Mouse (Mus musculus) G1E (cell line): ENCODE measurements around the gene Osbpl10. TPM values are rescaled to one million over a fixed set of nuclear protein-coding genes. Genes with fewer than 3 reads are reported as not detected.

ENCODE experiments used
- ATAC-seq: 2 replicates; pipeline ENCODE4 v1.8.0; 2016; ENCODE audit warnings: mild to moderate bottlenecking; ENCODE audit not compliant: insufficient number of reproducible peaks, poor library complexity, low FRiP score, severe bottlenecking; ENCODE audit errors: extremely low read depth
- DNase-seq: peaks from one replicate; pipeline ENCODE4 v3.0.0; 2012; ENCODE audit warnings: low spot score
- H3K27me3 ChIP-seq: 2 replicates; pipeline ENCODE4 v1.6.1; 2012; ENCODE audit warnings: mild to moderate bottlenecking, low read length, inconsistent platforms; ENCODE audit not compliant: insufficient read depth
- H3K36me3 ChIP-seq: replicated peaks from 2 replicates; pipeline ENCODE3; 2012; ENCODE audit warnings: mild to moderate bottlenecking, inconsistent platforms
- H3K4me1 ChIP-seq: 2 replicates; pipeline ENCODE4 v1.6.1; 2012; ENCODE audit warnings: low read depth, low read length, inconsistent platforms, mixed read lengths; ENCODE audit not compliant: insufficient read depth
- H3K4me3 ChIP-seq: 2 replicates; pipeline ENCODE4 v1.5.1; 2012; ENCODE audit warnings: low read depth, mild to moderate bottlenecking, inconsistent platforms, low read length, moderate library complexity, mixed read lengths
- H3K9me3 ChIP-seq: replicated peaks from 2 replicates; pipeline ENCODE4 v1.6.1; 2012; ENCODE audit warnings: inconsistent platforms
- CTCF ChIP-seq: IDR thresholded peaks from 2 replicates; pipeline ENCODE4 v1.5.1; 2012; ENCODE audit warnings: low read depth, low read length, inconsistent platforms, mixed read lengths
- GATA1 ChIP-seq: IDR thresholded peaks from 2 replicates; pipeline ENCODE4 v1.6.1; 2012; ENCODE audit warnings: borderline replicate concordance, low read length, inconsistent platforms, mixed read lengths
- GATA2 ChIP-seq: IDR thresholded peaks from 2 replicates; pipeline ENCODE4 v1.6.1; 2012; ENCODE audit warnings: low read depth, low read length, inconsistent platforms, borderline replicate concordance
- POLR2AphosphoS5 ChIP-seq: IDR thresholded peaks from 2 replicates; pipeline ENCODE4 v1.6.1; 2012; ENCODE audit warnings: low read depth, low read length, inconsistent platforms; ENCODE audit not compliant: insufficient replicate concordance
- TAL1 ChIP-seq: conservative IDR thresholded peaks from 2 replicates; pipeline ENCODE4 v1.6.1; 2012; ENCODE audit warnings: low read depth, low read length, inconsistent platforms, mixed read lengths
- polyA plus RNA-seq: library from polyadenylated mRNA; stranded (reverse); fragments of >175 nt; gene quantifications from 2 replicates; pipeline ENCODE4 v1.2.3, GENCODE M21; 2012
- total RNA-seq, 2 experiments: library from RNA; stranded (forward) in 1 of 2; stranded (reverse) in 1 of 2; fragments of 200-1000 nt in 1 of 2; fragments of >200 nt in 1 of 2; fragmentation: Nextera tagmentation in 1 of 2; gene quantifications; 2 replicates each; pipeline ENCODE4 v1.2.3; 2014 to 2017

Gene Osbpl10
- total and polyA plus RNA-seq, 3 experiments: 0.05 TPM; not detected in 2

GRCm38 (mm10) chr9:115234561-115234960 lies 256.2 kb downstream of the Osbpl10 start:
- Histone ChIP-seq H3K9me3 (peaks cover 10% of the 10 kb centered on the region; the same call in 1 of the 2 replicates), H3K4me3 (no peak overlapping the region), H3K4me1 (peaks cover 11% of the 10 kb centered on the region), H3K36me3 (peaks cover 3% of the 10 kb centered on the region), H3K27me3 (no peaks in the 10 kb centered on the region)
- ATAC-seq (no peak), DNase-seq (no peak)
- TF ChIP-seq POLR2AphosphoS5: no peak

- ATAC-seq: no peak
- Histone ChIP-seq H3K4me3 (no peak overlapping the region), H3K4me1 (peaks cover 11% of the 10 kb centered on the region), H3K9me3 (0 out of 2 replicates have a peak, but pooled peaks cover under 1% of the 10 kb centered on the region), H3K36me3 (peaks cover 16% of the 10 kb centered on the region), H3K27me3 (no peaks in the 10 kb centered on the region)
- TF ChIP-seq TAL1: no peak
- TF ChIP-seq CTCF: no peak
- no peak for TF ChIP-seq GATA1
- DNase-seq: no peak
Observed at GRCm38 (mm10) chr9:115236352-115236841, 258.0 kb downstream of the Osbpl10 start.

GRCm38 (mm10) chr9:115237943-115238342 lies 259.6 kb downstream of the Osbpl10 start:
- H3K4me3 ChIP-seq: no peak overlapping the region
- H3K36me3 ChIP-seq: peaks cover 31% of the 10 kb centered on the region
- TF ChIP-seq TAL1: peak; percentile 42
- TF ChIP-seq POLR2AphosphoS5: no peak
- H3K4me1 ChIP-seq: peaks cover 11% of the 10 kb centered on the region
- DNase-seq (no peak), ATAC-seq (peak; percentile 61)
- H3K27me3 ChIP-seq: no peaks in the 10 kb centered on the region
- H3K9me3 ChIP-seq: no peaks in the 10 kb centered on the region

- Histone ChIP-seq H3K36me3 (peaks cover 51% of the 10 kb centered on the region), H3K4me3 (no peak overlapping the region), H3K9me3 (no peaks in the 10 kb centered on the region), H3K4me1 (peaks cover 11% of the 10 kb centered on the region), H3K27me3 (no peaks in the 10 kb centered on the region)
- no peak for TF ChIP-seq GATA1
- no peak for TF ChIP-seq CTCF
- no peak for TF ChIP-seq TAL1
- TF ChIP-seq POLR2AphosphoS5: no peak
- TF ChIP-seq GATA2: no peak
- ATAC-seq: no peak
- no peak for DNase-seq
Observed at GRCm38 (mm10) chr9:115239861-115240260, 261.5 kb downstream of the Osbpl10 start.

- DNase-seq (no peak), ATAC-seq (no peak)
- Histone ChIP-seq H3K4me1 (no peaks in the 10 kb centered on the region; the same call in 1 of the 2 replicates), H3K4me3 (no peak overlapping the region), H3K9me3 (no peaks in the 10 kb centered on the region), H3K36me3 (peaks cover 87% of the 10 kb centered on the region), H3K27me3 (no peaks in the 10 kb centered on the region)
- TF ChIP-seq TAL1 (no peak), GATA1 (no peak), CTCF (no peak), GATA2 (no peak), POLR2AphosphoS5 (no peak)
Observed at GRCm38 (mm10) chr9:115243630-115244029, 265.3 kb downstream of the Osbpl10 start.

- no peak for ATAC-seq
- DNase-seq: no peak
- TF ChIP-seq GATA2 (no peak), POLR2AphosphoS5 (no peak), CTCF (no peak), TAL1 (no peak), GATA1 (no peak)
- Histone ChIP-seq H3K36me3 (peaks cover 95% of the 10 kb centered on the region), H3K4me1 (no peaks in the 10 kb centered on the region; the same call in 1 of the 2 replicates), H3K9me3 (no peaks in the 10 kb centered on the region), H3K27me3 (no peaks in the 10 kb centered on the region), H3K4me3 (no peak overlapping the region)
Observed at GRCm38 (mm10) chr9:115245092-115245491, 266.7 kb downstream of the Osbpl10 start.

GRCm38 (mm10) chr9:115249145-115249544 lies 270.8 kb downstream of the Osbpl10 start:
- Histone ChIP-seq H3K27me3 (no peaks in the 10 kb centered on the region), H3K36me3 (peaks cover 88% of the 10 kb centered on the region), H3K4me1 (peaks cover 4% of the 10 kb centered on the region), H3K4me3 (no peak overlapping the region), H3K9me3 (no peaks in the 10 kb centered on the region)
- no peak; the same call in 1 of the 2 replicates for ATAC-seq
- TF ChIP-seq TAL1 (no peak), CTCF (no peak), POLR2AphosphoS5 (no peak), GATA2 (no peak)
- DNase-seq: no peak
